Mouse (Mus musculus): Measurements from ENCODE around the gene Hes2. TPM values are rescaled to one million over a fixed set of nuclear protein-coding genes. Genes with fewer than 3 reads are reported as not detected.

Hes2 gene
- polyA plus RNA-seq, 1 experiment: not detected

- H3K27ac ChIP-seq (ENCODE audit: insufficient read depth, low read length): no peak overlapping the region
- H3K4me1 ChIP-seq (ENCODE audit: control insufficient read depth, insufficient read depth, insufficient read length): peaks cover 24% of the 10 kb centered on the region; the same call in 1 of the 2 replicates
- 76% methylated on average over 7 of the region's 7 CpGs for WGBS
Observed at GRCm38 (mm10) chr4:152184353-152185035, 25.8 kb downstream of the Hes2 start.

DNA sequence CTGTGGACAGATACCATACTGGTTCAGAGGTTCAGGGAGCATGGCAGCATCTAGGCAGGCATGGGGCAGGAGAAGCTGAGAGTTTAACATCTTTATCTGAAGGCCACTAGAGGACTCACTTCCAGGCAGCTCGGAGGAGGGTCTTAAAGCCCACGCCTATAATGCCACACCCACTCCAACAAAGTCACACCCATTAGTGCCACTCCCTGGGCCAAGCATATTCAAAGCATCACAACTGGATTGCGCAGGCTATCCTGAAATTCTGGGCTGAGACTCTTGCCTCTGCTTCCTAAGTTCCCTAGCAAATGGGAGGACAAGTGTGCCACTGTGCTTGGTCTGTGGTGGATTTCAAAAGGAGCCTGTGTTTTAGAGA is 26.5 kb downstream of the Hes2 start:
- no peak for TF ChIP-seq CTCF (IDR thresholded peaks at IDR 0.05; ENCODE audit: extremely low read depth, insufficient read depth, insufficient read length, insufficient replicate concordance)
- Histone ChIP-seq H3K27ac (ENCODE audit: insufficient read depth, low read length) (no peak overlapping the region), H3K4me1 (ENCODE audit: control insufficient read depth, insufficient read depth, insufficient read length) (peaks cover 24% of the 10 kb centered on the region; the same call in 1 of the 2 replicates), H3K27me3 (ENCODE audit: control insufficient read depth, insufficient read depth, low read length) (no peaks in the 10 kb centered on the region), H3K4me3 (ENCODE audit: extremely low read depth, insufficient read depth, insufficient read length) (no peak overlapping the region), H3K36me3 (ENCODE audit: control insufficient read depth, insufficient read depth, low read length) (no peaks in the 10 kb centered on the region)
- no peak for DNase-seq (ENCODE audit: low read depth in 1 of 2, low spot score in 2 of 2)
- WGBS: 28% methylated on average over 3 of the region's 3 CpGs

More at GRCm38 (mm10) chr4:152184353-152185035, 25.8 kb downstream of the Hes2 start:
- H3K27me3 ChIP-seq (ENCODE audit: control insufficient read depth, insufficient read depth, low read length): no peaks in the 10 kb centered on the region
- no peaks in the 10 kb centered on the region for H3K36me3 ChIP-seq (ENCODE audit: control insufficient read depth, insufficient read depth, low read length)
- 0 out of 2 replicates have a peak, but pooled peaks have one; percentile 17 for TF ChIP-seq CTCF (IDR thresholded peaks at IDR 0.05; ENCODE audit: extremely low read depth, insufficient read depth, insufficient read length, insufficient replicate concordance)
- TF ChIP-seq POLR2A (IDR thresholded peaks at IDR 0.05; ENCODE audit: low read depth, low read length): no peak
- no peak overlapping the region for H3K4me3 ChIP-seq (ENCODE audit: extremely low read depth, insufficient read depth, insufficient read length)
- no peak for DNase-seq (ENCODE audit: low read depth in 1 of 2, low spot score in 2 of 2)

DNA sequence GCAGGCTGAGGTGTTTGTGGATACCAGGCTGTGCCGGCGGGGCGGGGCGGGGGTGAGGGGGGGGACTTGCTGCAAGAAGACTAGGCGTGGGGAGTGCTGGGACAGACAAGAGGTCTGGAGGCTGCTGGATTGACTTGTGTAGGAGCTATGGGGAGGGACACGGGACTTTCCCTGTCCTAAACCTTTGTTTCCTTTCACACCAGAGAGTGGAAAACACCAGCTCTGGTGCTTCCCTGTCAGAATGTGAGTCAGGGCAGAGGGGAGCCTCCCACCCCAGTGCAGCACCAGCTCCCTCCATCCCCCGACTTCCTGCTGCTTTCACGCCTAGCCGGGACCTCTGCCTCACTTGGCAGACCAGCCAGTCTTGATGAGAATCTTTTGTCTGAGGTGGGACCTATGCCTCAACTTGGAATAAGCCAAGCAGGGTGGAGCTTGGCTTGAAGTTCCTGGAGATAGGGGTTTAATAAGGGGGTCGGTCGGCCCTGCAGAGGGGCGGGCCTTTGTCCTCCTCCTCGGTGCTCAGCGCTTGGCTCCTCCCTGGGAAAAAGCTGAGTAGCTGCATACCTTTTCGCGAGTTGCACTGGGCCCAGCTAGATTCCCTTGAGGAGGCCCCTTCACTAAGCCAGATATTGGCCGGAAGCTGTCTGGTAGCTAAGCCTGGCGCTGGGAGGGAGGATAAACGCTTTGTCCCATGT is 27.0 kb downstream of the Hes2 start:
- no peaks in the 10 kb centered on the region for H3K36me3 ChIP-seq (ENCODE audit: control insufficient read depth, insufficient read depth, low read length)
- 29% methylated on average over 19 of the region's 19 CpGs for WGBS
- H3K27me3 ChIP-seq (ENCODE audit: control insufficient read depth, insufficient read depth, low read length): no peaks in the 10 kb centered on the region
- H3K4me3 ChIP-seq (ENCODE audit: extremely low read depth, insufficient read depth, insufficient read length): no peak overlapping the region
- peak overlapping the region; percentile 62 for H3K27ac ChIP-seq (ENCODE audit: insufficient read depth, low read length)
- TF ChIP-seq POLR2A (IDR thresholded peaks at IDR 0.05; ENCODE audit: low read depth, low read length): no peak
- no peak for TF ChIP-seq CTCF (IDR thresholded peaks at IDR 0.05; ENCODE audit: extremely low read depth, insufficient read depth, insufficient read length, insufficient replicate concordance)
- peaks cover 28% of the 10 kb centered on the region; the same call in 1 of the 2 replicates for H3K4me1 ChIP-seq (ENCODE audit: control insufficient read depth, insufficient read depth, insufficient read length)
- no peak for DNase-seq (ENCODE audit: low read depth in 1 of 2, low spot score in 2 of 2)

- H3K36me3 ChIP-seq (ENCODE audit: control insufficient read depth, insufficient read depth, low read length): no peaks in the 10 kb centered on the region
- peaks cover 32% of the 10 kb centered on the region; the same call in 1 of the 2 replicates for H3K4me1 ChIP-seq (ENCODE audit: control insufficient read depth, insufficient read depth, insufficient read length)
- peak overlapping the region; percentile 62 for H3K27ac ChIP-seq (ENCODE audit: insufficient read depth, low read length)
- no peak overlapping the region for H3K4me3 ChIP-seq (ENCODE audit: extremely low read depth, insufficient read depth, insufficient read length)
- TF ChIP-seq CTCF (IDR thresholded peaks at IDR 0.05; ENCODE audit: extremely low read depth, insufficient read depth, insufficient read length, insufficient replicate concordance) (no peak), POLR2A (IDR thresholded peaks at IDR 0.05; ENCODE audit: low read depth, low read length) (no peak)
- no peak for DNase-seq (ENCODE audit: low read depth in 1 of 2, low spot score in 2 of 2)
- WGBS: 48% methylated on average over 14 of the region's 14 CpGs
- no peaks in the 10 kb centered on the region for H3K27me3 ChIP-seq (ENCODE audit: control insufficient read depth, insufficient read depth, low read length)
Observed at GRCm38 (mm10) chr4:152186205-152187082, 27.8 kb downstream of the Hes2 start.

GRCm38 (mm10) chr4:152187142-152187541 is 28.5 kb downstream of the Hes2 start:
- no peak for TF ChIP-seq CTCF (IDR thresholded peaks at IDR 0.05; ENCODE audit: extremely low read depth, insufficient read depth, insufficient read length, insufficient replicate concordance)
- TF ChIP-seq POLR2A (IDR thresholded peaks at IDR 0.05; ENCODE audit: low read depth, low read length): no peak
- Histone ChIP-seq H3K36me3 (ENCODE audit: control insufficient read depth, insufficient read depth, low read length) (no peaks in the 10 kb centered on the region), H3K4me3 (ENCODE audit: extremely low read depth, insufficient read depth, insufficient read length) (no peak overlapping the region), H3K27ac (ENCODE audit: insufficient read depth, low read length) (no peak overlapping the region), H3K27me3 (ENCODE audit: control insufficient read depth, insufficient read depth, low read length) (no peaks in the 10 kb centered on the region), H3K4me1 (ENCODE audit: control insufficient read depth, insufficient read depth, insufficient read length) (peaks cover 32% of the 10 kb centered on the region; the same call in 1 of the 2 replicates)
- WGBS: 80% methylated on average over 9 of the region's 9 CpGs
- no peak for DNase-seq (ENCODE audit: low read depth in 1 of 2, low spot score in 2 of 2)

- H3K27me3 ChIP-seq (ENCODE audit: control insufficient read depth, insufficient read depth, low read length): no peaks in the 10 kb centered on the region
- H3K4me3 ChIP-seq (ENCODE audit: extremely low read depth, insufficient read depth, insufficient read length): no peak overlapping the region
- peaks cover 32% of the 10 kb centered on the region; the same call in 1 of the 2 replicates for H3K4me1 ChIP-seq (ENCODE audit: control insufficient read depth, insufficient read depth, insufficient read length)
- DNase-seq (ENCODE audit: low read depth in 1 of 2, low spot score in 2 of 2): no peak
- 64% methylated on average over 2 of the region's 2 CpGs for WGBS
- H3K27ac ChIP-seq (ENCODE audit: insufficient read depth, low read length): peak overlapping the region; percentile 25
- no peaks in the 10 kb centered on the region for H3K36me3 ChIP-seq (ENCODE audit: control insufficient read depth, insufficient read depth, low read length)
- no peak for TF ChIP-seq CTCF (IDR thresholded peaks at IDR 0.05; ENCODE audit: extremely low read depth, insufficient read depth, insufficient read length, insufficient replicate concordance)
- TF ChIP-seq POLR2A (IDR thresholded peaks at IDR 0.05; ENCODE audit: low read depth, low read length): no peak
Observed at GRCm38 (mm10) chr4:152188651-152189050, 30.0 kb downstream of the Hes2 start.
